Mouse (Mus musculus): ENCODE results near the gene Jph2. TPM values are rescaled to one million over a fixed set of nuclear protein-coding genes. Genes with fewer than 3 reads are reported as not detected.
A peak's percentile ranks its signal among the peaks of the same experiment; 100 is the strongest.

Jph2 gene
- 100 to 1,000 TPM; 424 to 451 TPM for total RNA-seq (2021)
- long read RNA-seq, experiment 1, full-length matches to known transcripts, result 10 of 149 reads
- long read RNA-seq, experiment 1, partial matches to known transcripts, result 8 of 149 reads
- long read RNA-seq, experiment 1, other reads (novel, unspliced or antisense), result 131 of 149 reads
- long read RNA-seq, experiment 2, full-length matches to known transcripts, result 9 of 110 reads
- long read RNA-seq, experiment 2, partial matches to known transcripts, result 11 of 110 reads
- long read RNA-seq, experiment 2, other reads (novel, unspliced or antisense), result 90 of 110 reads

- DNase-seq, result peak; percentile 89
These were observed at the start of gene Jph2 for GRCm38 (mm10) chr2:163397905-163398304. Gene Jph2 (minus strand): TSS chr2:163397993.

- no peak for DNase-seq
These were observed 49.6 kb upstream of the Jph2 start for GRCm38 (mm10) chr2:163447375-163447774.

GRCm38 (mm10) chr2:163444017-163444416, 46.2 kb upstream of the Jph2 start:
- DNase-seq, result no peak

- peak; percentile 70 for DNase-seq
These were observed 45.8 kb upstream of the Jph2 start for GRCm38 (mm10) chr2:163443543-163443942.

GRCm38 (mm10) chr2:163439488-163439887, 41.7 kb upstream of the Jph2 start:
- DNase-seq, result no peak

GRCm38 (mm10) chr2:163438619-163439451, 41.0 kb upstream of the Jph2 start:
- DNase-seq, result no peak

GRCm38 (mm10) chr2:163438246-163438618, 40.4 kb upstream of the Jph2 start, which contains the start of gene Gdap1l1:
Gene Gdap1l1 (plus strand): TSS chr2:163438476.
- DNase-seq, result no peak

GRCm38 (mm10) chr2:163437800-163438199, 40.0 kb upstream of the Jph2 start:
- no peak for DNase-seq

GRCm38 (mm10) chr2:163433971-163434370, 36.2 kb upstream of the Jph2 start:
- DNase-seq, result no peak

- DNase-seq, result no peak
These were observed 33.5 kb upstream of the Jph2 start for GRCm38 (mm10) chr2:163431289-163431688.

GRCm38 (mm10) chr2:163428346-163429011, 30.7 kb upstream of the Jph2 start:
- no peak for DNase-seq

GRCm38 (mm10) chr2:163424597-163424996, 26.8 kb upstream of the Jph2 start, which contains the start of gene Oser1:
Gene Oser1 (minus strand): TSS chr2:163424697.
- no peak for DNase-seq

- DNase-seq, result no peak
These were observed 25.3 kb upstream of the Jph2 start for GRCm38 (mm10) chr2:163422895-163423660.

- no peak for DNase-seq
These were observed 22.6 kb upstream of the Jph2 start for GRCm38 (mm10) chr2:163420366-163420886.

- peak; percentile 100 for DNase-seq
These were observed 21.7 kb upstream of the Jph2 start for GRCm38 (mm10) chr2:163419346-163420045.

- DNase-seq, result no peak
These were observed 21.1 kb upstream of the Jph2 start for GRCm38 (mm10) chr2:163418841-163419345.

GRCm38 (mm10) chr2:163417830-163418229, 20.0 kb upstream of the Jph2 start:
- DNase-seq, result no peak

GRCm38 (mm10) chr2:163417026-163417425, 19.2 kb upstream of the Jph2 start:
- DNase-seq, result no peak

- no peak for DNase-seq
These were observed 15.2 kb upstream of the Jph2 start for GRCm38 (mm10) chr2:163412846-163413590.

- no peak for DNase-seq
These were observed 14.6 kb upstream of the Jph2 start for GRCm38 (mm10) chr2:163412419-163412818.

Measured in gastrocnemius, postnatal 25 days (tissue).